Mouse (Mus musculus) liver, adult 2 months (tissue): ENCODE measurements around the gene Amd1. TPM values are rescaled to one million over a fixed set of nuclear protein-coding genes. Genes with fewer than 3 reads are reported as not detected.

Source experiments
- DNase-seq: peaks from one replicate; pipeline ENCODE4 v3.0.0-alpha.2; 2011; ENCODE audit warnings: low read depth, low spot score; ENCODE audit errors: extremely low read depth
- H3K27ac ChIP-seq: fragments of 200-500 bp; replicated peaks from 2 replicates; pipeline ENCODE4 v1.5.1; 2012; ENCODE audit warnings: low read depth, mild to moderate bottlenecking, control low read depth, inconsistent platforms, low read length; ENCODE audit not compliant: insufficient read depth
- H3K27me3 ChIP-seq: fragments of 200-500 bp; 2 replicates; pipeline ENCODE4 v1.6.1; 2012; ENCODE audit warnings: mild to moderate bottlenecking, moderate library complexity, low read length, inconsistent platforms; ENCODE audit not compliant: control insufficient read depth, insufficient read depth
- H3K36me3 ChIP-seq: fragments of 200-500 bp; 2 replicates; pipeline ENCODE4 v1.6.1; 2012; ENCODE audit warnings: low read length, inconsistent platforms; ENCODE audit not compliant: control insufficient read depth, insufficient read depth
- H3K4me1 ChIP-seq: fragments of 200-500 bp; 2 replicates; pipeline ENCODE4 v1.6.1; 2011; ENCODE audit warnings: low read length; ENCODE audit not compliant: control insufficient read depth, insufficient read depth
- H3K4me3 ChIP-seq: fragments of 200-500 bp; 2 replicates; pipeline ENCODE4 v1.5.1; 2011; ENCODE audit warnings: low read depth, mild to moderate bottlenecking, control low read depth, low read length, moderate library complexity; ENCODE audit not compliant: insufficient read depth
- H3K79me2 ChIP-seq: fragments of 200-500 bp; 2 replicates; pipeline ENCODE4 v1.6.1; 2012; ENCODE audit warnings: inconsistent platforms, mild to moderate bottlenecking, low read length, moderate library complexity; ENCODE audit not compliant: control insufficient read depth, insufficient read depth
- H3K9ac ChIP-seq: fragments of 200-500 bp; 2 replicates; pipeline ENCODE4 v1.6.1; 2012; ENCODE audit warnings: low read depth, mild to moderate bottlenecking, control low read depth, inconsistent platforms, low read length
- CTCF ChIP-seq: fragments of 200-500 bp; IDR thresholded peaks from 2 replicates; pipeline ENCODE4 v1.5.1; 2011; ENCODE audit warnings: low read depth, low read length, control low read depth
- POLR2A ChIP-seq: fragments of 200-500 bp; IDR thresholded peaks from 2 replicates; pipeline ENCODE4 v1.6.1; 2011; ENCODE audit warnings: low read length, control low read depth; ENCODE audit not compliant: insufficient read depth; ENCODE audit errors: extremely low read depth
- WGBS: fragments of 180-500 bp; shearing (Covaris S2); methylation state at CpG from one replicate; pipeline ENCODE4 v1.1.7; 2018; 5-methylcytosine and 5-hydroxymethylcytosine counted together
- polyA plus RNA-seq: library from polyadenylated mRNA; depleted of rRNA; stranded (reverse); fragments of >200 nt; gene quantifications from 2 replicates; pipeline ENCODE4 v1.2.3, GENCODE M21; 2012
- total RNA-seq: library from RNA; depleted of rRNA; stranded (reverse); fragments of >200 nt; gene quantifications from 2 replicates; pipeline ENCODE4 v1.2.3, GENCODE M21; 2014

Amd1 gene
- total and polyA plus RNA-seq, 2 experiments = 6.9 to 27.1 TPM

- 80% methylated on average over 1 of the region's 1 CpGs for WGBS
- H3K4me3 ChIP-seq = no peak overlapping the region
- peaks cover 27% of the 10 kb centered on the region for H3K36me3 ChIP-seq
- no peaks in the 10 kb centered on the region for H3K79me2 ChIP-seq
- H3K4me1 ChIP-seq = no peaks in the 10 kb centered on the region
- no peak for TF ChIP-seq POLR2A
- no peak for TF ChIP-seq CTCF
- no peak overlapping the region for H3K9ac ChIP-seq
- no peak for DNase-seq
- H3K27ac ChIP-seq = no peak overlapping the region
- H3K27me3 ChIP-seq = no peaks in the 10 kb centered on the region
These were observed 15.2 kb downstream of the Amd1 start for GRCm38 (mm10) chr10:40286767-40287166.

- Histone ChIP-seq H3K36me3 (peaks cover 17% of the 10 kb centered on the region), H3K79me2 (no peaks in the 10 kb centered on the region), H3K4me1 (no peaks in the 10 kb centered on the region), H3K27me3 (no peaks in the 10 kb centered on the region), H3K27ac (no peak overlapping the region), H3K9ac (no peak overlapping the region), H3K4me3 (no peak overlapping the region)
- TF ChIP-seq POLR2A = no peak
- no peak for TF ChIP-seq CTCF
- 84% methylated on average over 1 of the region's 1 CpGs for WGBS
- peak; percentile 29 for DNase-seq
These were observed 16.4 kb downstream of the Amd1 start for GRCm38 (mm10) chr10:40285571-40285970.

- TF ChIP-seq POLR2A (no peak), CTCF (no peak)
- no peaks in the 10 kb centered on the region for H3K4me1 ChIP-seq
- no peak overlapping the region for H3K27ac ChIP-seq
- no peak overlapping the region for H3K9ac ChIP-seq
- no peaks in the 10 kb centered on the region for H3K79me2 ChIP-seq
- H3K36me3 ChIP-seq = peaks cover 15% of the 10 kb centered on the region
- WGBS = 100% methylated on average over 3 of the region's 3 CpGs
- no peak overlapping the region for H3K4me3 ChIP-seq
- no peak for DNase-seq
- no peaks in the 10 kb centered on the region for H3K27me3 ChIP-seq
These were observed 17.0 kb downstream of the Amd1 start for GRCm38 (mm10) chr10:40284997-40285396.

GRCm38 (mm10) chr10:40284179-40284831 is 17.7 kb downstream of the Amd1 start:
- 88% methylated on average over 10 of the region's 10 CpGs for WGBS
- Histone ChIP-seq H3K9ac (no peak overlapping the region), H3K27ac (no peak overlapping the region), H3K79me2 (no peaks in the 10 kb centered on the region), H3K36me3 (peaks cover 11% of the 10 kb centered on the region), H3K4me1 (no peaks in the 10 kb centered on the region), H3K27me3 (no peaks in the 10 kb centered on the region), H3K4me3 (no peak overlapping the region)
- no peak for DNase-seq
- TF ChIP-seq CTCF = no peak
- TF ChIP-seq POLR2A = no peak

GRCm38 (mm10) chr10:40283636-40284035 is 18.4 kb downstream of the Amd1 start:
- no peaks in the 10 kb centered on the region for H3K27me3 ChIP-seq
- H3K36me3 ChIP-seq = peaks cover 11% of the 10 kb centered on the region
- WGBS = 58% methylated on average over 9 of the region's 9 CpGs
- no peaks in the 10 kb centered on the region for H3K79me2 ChIP-seq
- no peak for TF ChIP-seq POLR2A
- no peak for TF ChIP-seq CTCF
- no peaks in the 10 kb centered on the region for H3K4me1 ChIP-seq
- DNase-seq = peak; percentile 53
- no peak overlapping the region for H3K9ac ChIP-seq
- H3K27ac ChIP-seq = no peak overlapping the region
- H3K4me3 ChIP-seq = no peak overlapping the region

GRCm38 (mm10) chr10:40281565-40281964 is 20.4 kb downstream of the Amd1 start:
- Histone ChIP-seq H3K4me3 (no peak overlapping the region), H3K27me3 (no peaks in the 10 kb centered on the region), H3K27ac (no peak overlapping the region), H3K9ac (no peak overlapping the region), H3K4me1 (no peaks in the 10 kb centered on the region), H3K36me3 (peaks cover 8% of the 10 kb centered on the region), H3K79me2 (no peaks in the 10 kb centered on the region)
- DNase-seq = no peak
- WGBS = 96% methylated on average over 2 of the region's 2 CpGs
- TF ChIP-seq POLR2A (no peak), CTCF (no peak)
